Mouse (Mus musculus): ENCODE results near the gene Zscan21. TPM values are rescaled to one million over a fixed set of nuclear protein-coding genes. Genes with fewer than 3 reads are reported as not detected.

Zscan21 gene
- polyA plus RNA-seq, 1 experiment from 2014 or later = 85.4 TPM

DNA sequence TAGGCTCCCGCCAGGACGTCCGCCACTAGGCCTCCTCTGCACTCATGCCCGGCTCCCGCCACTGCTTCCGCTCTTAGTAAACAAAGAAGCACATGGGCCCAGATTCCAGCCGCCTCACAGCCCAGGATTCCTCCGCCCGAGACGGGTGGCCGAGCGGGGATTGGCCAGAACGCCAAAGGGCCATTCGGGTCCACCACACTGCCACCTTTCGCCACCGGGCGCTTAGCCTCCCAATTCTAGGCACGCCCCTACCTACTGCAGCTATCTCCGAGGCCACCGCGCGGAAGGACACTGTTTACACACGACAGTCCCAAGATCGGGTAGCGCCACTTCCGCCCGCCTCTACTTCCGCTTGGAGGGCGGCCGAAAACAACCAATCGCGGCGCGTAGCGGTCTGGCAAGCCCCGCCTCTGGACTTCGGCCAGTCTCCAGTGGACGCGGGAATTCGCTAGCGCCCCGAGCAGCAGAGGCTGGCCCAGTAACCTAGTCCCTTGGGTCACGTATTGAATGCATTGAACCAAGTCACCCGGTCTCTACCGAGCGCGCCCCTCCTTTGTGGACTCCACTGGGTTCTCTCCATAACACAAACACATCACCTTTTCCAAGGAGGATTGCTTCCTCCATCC, 54.3 kb downstream of the Zscan21 start:
- Histone ChIP-seq H3K4me3 (ENCODE audit: low read depth, low read length) (peak overlapping the region; percentile 80), H3K4me2 (ENCODE audit: low read length) (peak overlapping the region; percentile 93), H3K27ac (ENCODE audit: low read length) (peak overlapping the region; percentile 88), H3K36me3 (ENCODE audit: control insufficient read depth, insufficient read depth, low read length) (peaks cover 39% of the 10 kb centered on the region), H3K27me3 (ENCODE audit: control insufficient read depth, insufficient read depth, low read depth, low read length) (no peaks in the 10 kb centered on the region), H3K4me1 (ENCODE audit: control insufficient read depth, insufficient read depth, low read length) (peaks cover 25% of the 10 kb centered on the region), H3K9me3 (replicated peaks; ENCODE audit: control insufficient read depth, low read length, poor library complexity, severe bottlenecking) (no peaks in the 10 kb centered on the region), H3K9ac (ENCODE audit: low read depth, low read length) (peak overlapping the region; percentile 60)
- under 1% methylated on average over 47 of the region's 47 CpGs for WGBS
- ATAC-seq = peak; percentile 87

- Histone ChIP-seq H3K4me2 (ENCODE audit: low read length) (peak within 1 kb of the TSS; percentile 93), H3K36me3 (ENCODE audit: control insufficient read depth, insufficient read depth, low read length) (peaks cover 37% of the 10 kb centered on the region), H3K4me3 (ENCODE audit: low read depth, low read length) (peak within 1 kb of the TSS; percentile 80), H3K4me1 (ENCODE audit: control insufficient read depth, insufficient read depth, low read length) (peaks cover 25% of the 10 kb centered on the region), H3K27me3 (ENCODE audit: control insufficient read depth, insufficient read depth, low read depth, low read length) (no peaks in the 10 kb centered on the region), H3K9ac (ENCODE audit: low read depth, low read length) (peak within 1 kb of the TSS; percentile 66), H3K27ac (ENCODE audit: low read length) (peak within 1 kb of the TSS; percentile 90), H3K9me3 (replicated peaks; ENCODE audit: control insufficient read depth, low read length, poor library complexity, severe bottlenecking) (no peaks in the 10 kb centered on the region)
- peak; percentile 95 for ATAC-seq
- WGBS = under 1% methylated on average over 54 of the region's 54 CpGs
Measured at GRCm38 (mm10) chr5:138171695-138172491, 55.2 kb downstream of the Zscan21 start, which contains the start of the genes Ap4m1 and Mcm7. Gene Ap4m1 (plus strand): TSS chr5:138172002. Gene Mcm7 (minus strand): TSS chr5:138172422.

GRCm38 (mm10) chr5:138173217-138173616, 56.5 kb downstream of the Zscan21 start:
- H3K4me2 ChIP-seq (ENCODE audit: low read length) = peak overlapping the region; percentile 93
- peaks cover 41% of the 10 kb centered on the region for H3K36me3 ChIP-seq (ENCODE audit: control insufficient read depth, insufficient read depth, low read length)
- no peak for ATAC-seq
- H3K27ac ChIP-seq (ENCODE audit: low read length) = no peak overlapping the region
- no peak overlapping the region for H3K4me3 ChIP-seq (ENCODE audit: low read depth, low read length)
- H3K9me3 ChIP-seq (replicated peaks; ENCODE audit: control insufficient read depth, low read length, poor library complexity, severe bottlenecking) = no peaks in the 10 kb centered on the region
- H3K27me3 ChIP-seq (ENCODE audit: control insufficient read depth, insufficient read depth, low read depth, low read length) = no peaks in the 10 kb centered on the region
- peaks cover 25% of the 10 kb centered on the region for H3K4me1 ChIP-seq (ENCODE audit: control insufficient read depth, insufficient read depth, low read length)
- H3K9ac ChIP-seq (ENCODE audit: low read depth, low read length) = no peak overlapping the region
- 85% methylated on average over 3 of the region's 3 CpGs for WGBS

MicroRNAs encoded within 50 kb of the gene (microRNA counts, 519-probe panel; counts per million panel counts)
- microRNA mmu-miR-106b (2,995 counts per million, percentile 87 among the panel's probes with 10 or more counts), microRNA mmu-miR-25 (3,718 counts per million, percentile 96 among the panel's probes with 10 or more counts), microRNA mmu-miR-93 (3,001 counts per million, percentile 87 among the panel's probes with 10 or more counts)

Small RNA genes lying within 50 kb of the gene (microRNA-seq; reads per million reads assigned to microRNA genes)
- 9,918 reads per million, percentile 96 among the genes with 10 or more reads in this experiment for gene Mir106b
- gene Mir25 = 438 reads per million, percentile 70 among the genes with 10 or more reads in this experiment
- gene Mir93 = 9,971 reads per million, percentile 96 among the genes with 10 or more reads in this experiment

Other genes with a start within 250 kb of the Zscan21 start
- gene Pilrb2, start 245.1 kb upstream of the Zscan21 start, polyA plus RNA-seq (2015; fragmentation: Nextera tagmentation; extraction: Ambion mirVana) = not detected in 2 replicates
- not detected in 2 replicates for gene Cyp3a13, start 195.3 kb upstream of the Zscan21 start, polyA plus RNA-seq (2015; fragmentation: Nextera tagmentation; extraction: Ambion mirVana)
- gene Gjc3, start 153.8 kb upstream of the Zscan21 start, polyA plus RNA-seq (2015; fragmentation: Nextera tagmentation; extraction: Ambion mirVana) = 0.31 and 0.44 TPM in 2 replicates
- not detected in 2 replicates for gene Azgp1, start 135.4 kb upstream of the Zscan21 start, polyA plus RNA-seq (2015; fragmentation: Nextera tagmentation; extraction: Ambion mirVana)
- gene Smok3a, start 95.6 kb upstream of the Zscan21 start, polyA plus RNA-seq (2015; fragmentation: Nextera tagmentation; extraction: Ambion mirVana) = not detected in 2 replicates
- not detected in 2 replicates for gene Smok3b, start 95.5 kb upstream of the Zscan21 start, polyA plus RNA-seq (2015; fragmentation: Nextera tagmentation; extraction: Ambion mirVana)
- gene Smok3c, start 63.7 kb upstream of the Zscan21 start, polyA plus RNA-seq (2015; fragmentation: Nextera tagmentation; extraction: Ambion mirVana) = not detected in 2 replicates
- gene Zkscan1, start 31.8 kb upstream of the Zscan21 start, polyA plus RNA-seq (2015; fragmentation: Nextera tagmentation; extraction: Ambion mirVana) = 22.7 and 25.4 TPM in 2 replicates
- gene Zfp113, start 38.8 kb downstream of the Zscan21 start, polyA plus RNA-seq (2015; fragmentation: Nextera tagmentation; extraction: Ambion mirVana) = 23.9 and 26.3 TPM in 2 replicates
- gene Cops6, start 44.2 kb downstream of the Zscan21 start, polyA plus RNA-seq (2015; fragmentation: Nextera tagmentation; extraction: Ambion mirVana) = 288 and 309 TPM in 2 replicates
- 24.9 and 27.2 TPM in 2 replicates for gene Ap4m1, start 55.1 kb downstream of the Zscan21 start, polyA plus RNA-seq (2015; fragmentation: Nextera tagmentation; extraction: Ambion mirVana)
- gene Mcm7, start 55.5 kb downstream of the Zscan21 start, polyA plus RNA-seq (2015; fragmentation: Nextera tagmentation; extraction: Ambion mirVana) = 72.3 and 81.6 TPM in 2 replicates
- 74.4 and 75.8 TPM in 2 replicates for gene Taf6, start 70.5 kb downstream of the Zscan21 start, polyA plus RNA-seq (2015; fragmentation: Nextera tagmentation; extraction: Ambion mirVana)
- 29.0 and 33.7 TPM in 2 replicates for gene Cnpy4, start 70.6 kb downstream of the Zscan21 start, polyA plus RNA-seq (2015; fragmentation: Nextera tagmentation; extraction: Ambion mirVana)
- gene Mblac1, start 77.4 kb downstream of the Zscan21 start, polyA plus RNA-seq (2015; fragmentation: Nextera tagmentation; extraction: Ambion mirVana) = 14.5 and 15.5 TPM in 2 replicates
- not detected in 2 replicates for gene Nxpe5, start 109.0 kb downstream of the Zscan21 start, polyA plus RNA-seq (2015; fragmentation: Nextera tagmentation; extraction: Ambion mirVana)
- 95.4 and 101 TPM in 2 replicates for gene Lamtor4, start 138.6 kb downstream of the Zscan21 start, polyA plus RNA-seq (2015; fragmentation: Nextera tagmentation; extraction: Ambion mirVana)
- 14.7 and 15.6 TPM in 2 replicates for gene BC037034, start 147.1 kb downstream of the Zscan21 start, polyA plus RNA-seq (2015; fragmentation: Nextera tagmentation; extraction: Ambion mirVana)
- gene Gal3st4, start 155.9 kb downstream of the Zscan21 start, polyA plus RNA-seq (2015; fragmentation: Nextera tagmentation; extraction: Ambion mirVana) = 1.8 and 2.3 TPM in 2 replicates
- gene Gm43720, start 163.1 kb downstream of the Zscan21 start, polyA plus RNA-seq (2015; fragmentation: Nextera tagmentation; extraction: Ambion mirVana) = 0.09 and 0.27 TPM in 2 replicates
- gene Gpc2, start 163.1 kb downstream of the Zscan21 start, polyA plus RNA-seq (2015; fragmentation: Nextera tagmentation; extraction: Ambion mirVana) = 179 and 220 TPM in 2 replicates
- gene Stag3, start 163.3 kb downstream of the Zscan21 start, polyA plus RNA-seq (2015; fragmentation: Nextera tagmentation; extraction: Ambion mirVana) = 11.7 and 13.1 TPM in 2 replicates
- not detected in 2 replicates for gene Pvrig, start 225.1 kb downstream of the Zscan21 start, polyA plus RNA-seq (2015; fragmentation: Nextera tagmentation; extraction: Ambion mirVana)